Mouse (Mus musculus): ENCODE data around the gene Pgp.

Gene Pgp

GRCm38 (mm10) chr17:24481027-24481815 is 11.0 kb downstream of the Pgp start:
- intact Hi-C loops (cut with DNase I), result no loop called here

- intact Hi-C loops (cut with DNase I), result no loop called here
Measured at GRCm38 (mm10) chr17:24483495-24483894, 13.3 kb downstream of the Pgp start.

GRCm38 (mm10) chr17:24485090-24485860 is 15.1 kb downstream of the Pgp start:
- intact Hi-C loops (cut with DNase I), result loop anchor here (5.0 kb wide), 1 partner anchor 47 kb away; the partner anchor contains the start of gene Rab26

GRCm38 (mm10) chr17:24488186-24488661 is 18.0 kb downstream of the Pgp start, which contains the start of gene Caskin1:
Caskin1 (plus strand) TSS chr17:24488601.
- intact Hi-C loops (cut with DNase I), result loop anchor here (5.0 kb wide), 1 partner anchor 44 kb away; the partner anchor contains the start of gene Rab26

- intact Hi-C loops (cut with DNase I), result loop anchor here (5.0 kb wide), 1 partner anchor 44 kb away; the partner anchor contains the start of gene Rab26
Measured at GRCm38 (mm10) chr17:24488662-24489264, 18.6 kb downstream of the Pgp start.

- intact Hi-C loops (cut with DNase I), result loop anchor here (5.0 kb wide), 1 partner anchor 43 kb away; the partner anchor contains the start of gene Rab26
Measured at GRCm38 (mm10) chr17:24489265-24490030, 19.3 kb downstream of the Pgp start.

- intact Hi-C loops (cut with DNase I), result no loop called here
Measured at GRCm38 (mm10) chr17:24490399-24490798, 20.2 kb downstream of the Pgp start.

- intact Hi-C loops (cut with DNase I), result no loop called here
Measured at GRCm38 (mm10) chr17:24494627-24495335, 24.6 kb downstream of the Pgp start.

GRCm38 (mm10) chr17:24495443-24495842 is 25.3 kb downstream of the Pgp start:
- intact Hi-C loops (cut with DNase I), result no loop called here

GRCm38 (mm10) chr17:24496026-24496425 is 25.8 kb downstream of the Pgp start:
- intact Hi-C loops (cut with DNase I), result no loop called here

- intact Hi-C loops (cut with DNase I), result no loop called here
Measured at GRCm38 (mm10) chr17:24502208-24502607, 32.0 kb downstream of the Pgp start.

- intact Hi-C loops (cut with DNase I), result no loop called here
Measured at GRCm38 (mm10) chr17:24504085-24504484, 33.9 kb downstream of the Pgp start.

GRCm38 (mm10) chr17:24505286-24505955 is 35.2 kb downstream of the Pgp start:
- intact Hi-C loops (cut with DNase I), result no loop called here

- intact Hi-C loops (cut with DNase I), result no loop called here
Measured at GRCm38 (mm10) chr17:24506332-24507070, 36.3 kb downstream of the Pgp start.

- intact Hi-C loops (cut with DNase I), result no loop called here
Measured at GRCm38 (mm10) chr17:24507129-24507664, 37.0 kb downstream of the Pgp start.

- intact Hi-C loops (cut with DNase I), result no loop called here
Measured at GRCm38 (mm10) chr17:24507806-24508460, 37.7 kb downstream of the Pgp start.

- intact Hi-C loops (cut with DNase I), result loop anchor here (5.0 kb wide), 1 partner anchor 36 kb away; the partner anchor contains the start of gene Mlst8
Measured at GRCm38 (mm10) chr17:24513609-24514008, 43.4 kb downstream of the Pgp start.
